Mouse (Mus musculus) cerebellum, adult 2 months (tissue): ENCODE measurements around the gene Mapkbp1.

Source experiments
- CTCF ChIP-seq: fragments of 200-500 bp; IDR thresholded peaks from 2 replicates; pipeline ENCODE4 v1.5.1; 2011; ENCODE audit warnings: low read depth, mild to moderate bottlenecking, control low read depth, low read length, moderate library complexity, borderline replicate concordance; ENCODE audit not compliant: insufficient read depth
- POLR2A ChIP-seq: fragments of 200-500 bp; IDR thresholded peaks from 2 replicates; pipeline ENCODE4 v1.6.1; 2011; ENCODE audit warnings: low read length, control low read depth, borderline replicate concordance; ENCODE audit not compliant: insufficient read depth

DNA sequence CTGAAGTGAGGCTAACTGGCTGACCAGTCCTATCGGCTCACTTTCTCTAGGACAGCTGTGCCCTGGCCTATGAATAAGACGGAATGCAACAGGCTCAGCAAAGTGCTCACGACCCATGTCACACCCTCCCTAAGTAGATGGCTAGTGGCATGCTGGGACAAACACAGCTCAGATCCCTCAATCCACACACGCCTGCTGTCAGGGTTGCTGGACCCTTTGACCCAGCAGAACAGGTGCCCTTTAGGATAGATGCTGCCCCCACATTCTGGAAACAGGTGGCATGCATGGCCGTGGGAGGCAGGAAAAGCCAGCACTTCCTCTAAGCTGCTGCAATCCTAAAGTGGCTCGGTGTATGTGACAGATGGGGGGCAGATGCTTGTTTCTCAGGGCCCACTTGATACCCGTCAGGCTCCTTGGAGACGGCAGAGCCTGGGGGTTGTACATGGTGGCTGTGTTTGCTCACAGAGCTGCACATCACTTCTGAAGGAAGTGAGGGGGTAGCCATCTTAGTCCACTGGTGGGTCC is 97.0 kb downstream of the Mapkbp1 start:
- TF ChIP-seq CTCF, result no peak
- no peak for TF ChIP-seq POLR2A
